Mouse (Mus musculus) embryonic fibroblast, embryonic 13.5 days (primary cell): ENCODE measurements around the gene Aqp7. TPM values are rescaled to one million over a fixed set of nuclear protein-coding genes. Genes with fewer than 3 reads are reported as not detected.
A peak's percentile ranks its signal among the peaks of the same experiment; 100 is the strongest.

ENCODE experiments used
- H3K27ac ChIP-seq: 2 replicates; pipeline ENCODE4 v1.5.1; 2012; ENCODE audit warnings: low read length, control low read depth, inconsistent platforms; ENCODE audit not compliant: insufficient read depth
- H3K4me1 ChIP-seq: 2 replicates; pipeline ENCODE4 v1.6.1; 2011; ENCODE audit warnings: low read length; ENCODE audit not compliant: control insufficient read depth, insufficient read depth
- H3K4me3 ChIP-seq: 2 replicates; pipeline ENCODE4 v1.5.1; 2011; ENCODE audit warnings: mild to moderate bottlenecking, control low read depth, low read length; ENCODE audit not compliant: insufficient read depth
- CTCF ChIP-seq: IDR thresholded peaks from 2 replicates; pipeline ENCODE4 v1.5.1; 2011; ENCODE audit warnings: mild to moderate bottlenecking, control low read depth, low read length, moderate library complexity, borderline replicate concordance; ENCODE audit not compliant: insufficient read depth
- POLR2A ChIP-seq: IDR thresholded peaks from 2 replicates; pipeline ENCODE4 v1.6.1; 2011; ENCODE audit warnings: low read depth, mild to moderate bottlenecking, control low read depth, low read length, moderate library complexity
- polyA plus RNA-seq: library from polyadenylated mRNA; stranded (reverse); fragments of >200 nt; gene quantifications from 2 replicates; pipeline ENCODE4 v1.2.4, GENCODE M21; 2011; ENCODE audit warnings: low read depth; ENCODE audit not compliant: missing spikeins, insufficient read length

Gene Aqp7
- polyA plus RNA-seq, 1 experiment: not detected

DNA sequence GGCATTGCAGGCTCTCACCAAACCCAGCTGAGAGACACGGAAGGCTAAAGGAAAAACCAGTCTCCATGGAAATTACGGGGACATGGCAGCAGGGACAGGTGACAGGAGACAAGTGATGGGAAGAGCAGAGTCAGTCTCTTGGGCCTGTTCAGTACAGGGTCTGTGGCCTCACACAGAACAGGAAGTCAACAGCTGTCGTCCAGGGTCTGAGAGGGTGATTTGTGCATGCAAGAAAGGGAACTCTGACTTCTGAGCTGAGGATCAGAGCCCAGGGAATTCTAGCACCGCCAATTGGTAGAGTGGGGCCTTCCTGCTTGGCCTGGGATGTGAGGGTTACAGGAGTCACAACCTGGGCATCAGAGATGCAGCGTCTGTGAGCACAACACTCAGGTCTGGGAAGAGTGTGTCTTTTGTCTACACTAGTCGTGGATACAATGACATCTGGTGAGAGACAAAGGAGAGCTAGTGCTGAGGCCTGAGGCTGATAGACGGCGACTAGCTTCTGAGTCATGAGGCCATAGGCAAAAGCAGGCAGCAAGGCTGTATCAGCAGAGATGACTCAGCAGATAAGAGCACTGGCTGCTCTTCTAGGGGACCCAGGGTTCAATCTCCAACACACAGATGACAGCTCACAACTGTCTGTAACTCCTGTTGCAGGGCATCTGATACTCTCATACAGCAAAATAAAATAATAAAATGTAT, 21.7 kb downstream of the Aqp7 start:
- TF ChIP-seq POLR2A: no peak
- no peak for TF ChIP-seq CTCF
- H3K27ac ChIP-seq: peak overlapping the region; percentile 53; the same call in 1 of the 2 replicates
- no peak overlapping the region for H3K4me3 ChIP-seq
- H3K4me1 ChIP-seq: peaks cover 13% of the 10 kb centered on the region

DNA sequence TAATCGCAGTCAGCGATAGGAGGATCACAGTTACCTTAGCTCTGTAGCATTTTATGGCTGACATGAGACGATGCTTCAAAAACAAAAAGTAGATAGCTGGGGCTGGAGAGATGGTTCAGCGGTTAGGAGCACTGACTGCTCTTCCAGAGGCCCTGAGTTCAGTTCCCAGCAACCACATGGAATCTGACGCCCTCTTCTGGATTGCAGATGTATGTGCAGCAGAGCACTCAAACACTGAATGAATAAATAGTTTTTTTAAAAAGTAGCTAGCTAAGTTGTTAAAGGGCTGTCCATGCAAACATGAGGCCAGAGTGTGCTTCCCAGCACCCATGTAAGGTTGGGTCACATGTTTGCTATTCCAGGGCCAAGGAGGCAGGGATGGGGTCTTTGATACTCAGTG, 26.8 kb downstream of the Aqp7 start:
- TF ChIP-seq POLR2A (no peak), CTCF (no peak)
- Histone ChIP-seq H3K4me1 (peaks cover 10% of the 10 kb centered on the region), H3K27ac (no peak overlapping the region), H3K4me3 (no peak overlapping the region)

DNA sequence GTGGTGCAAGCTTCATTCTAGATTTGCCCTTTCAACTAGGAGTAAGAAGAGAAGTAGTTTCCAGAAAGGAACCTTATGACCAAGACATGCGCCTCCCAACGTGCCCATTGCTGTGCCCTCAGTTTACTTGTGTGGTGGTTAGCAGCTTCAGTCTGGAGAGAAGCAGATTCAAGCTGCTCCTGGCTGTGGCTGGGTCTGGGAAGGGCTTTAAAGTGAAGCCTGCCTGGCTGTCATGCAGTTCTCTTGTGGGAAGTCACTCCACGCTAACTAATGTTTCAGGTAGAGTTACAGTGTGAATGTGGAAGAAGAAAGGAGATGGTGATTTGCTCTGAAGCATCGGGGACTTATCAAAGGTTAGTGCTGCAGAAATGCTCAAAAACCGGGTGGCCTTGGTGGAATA, 32.1 kb downstream of the Aqp7 start:
- Histone ChIP-seq H3K4me1 (no peaks in the 10 kb centered on the region), H3K27ac (no peak overlapping the region), H3K4me3 (no peak overlapping the region)
- TF ChIP-seq CTCF: no peak
- no peak for TF ChIP-seq POLR2A

DNA sequence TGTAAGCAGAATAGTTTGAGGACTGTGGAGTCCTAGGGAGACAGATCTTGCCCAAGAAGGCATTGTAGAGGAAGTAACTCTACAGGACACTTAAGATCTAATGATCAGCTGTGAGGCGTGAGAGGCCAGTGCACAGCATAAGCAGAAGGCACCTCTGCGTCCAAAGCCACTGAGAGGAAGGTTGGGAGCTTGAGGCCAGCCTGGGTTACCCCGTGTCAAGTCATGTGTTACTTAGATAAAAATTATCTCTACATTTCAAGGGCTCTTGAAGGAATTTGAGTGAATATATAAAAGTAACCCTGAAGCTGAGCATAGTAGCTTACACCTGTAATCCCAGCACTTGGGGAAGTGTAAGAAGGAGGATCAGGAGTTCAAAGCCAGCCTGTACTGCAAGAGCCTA, 34.6 kb downstream of the Aqp7 start:
- no peak overlapping the region for H3K27ac ChIP-seq
- H3K4me1 ChIP-seq: no peaks in the 10 kb centered on the region
- H3K4me3 ChIP-seq: no peak overlapping the region
- no peak for TF ChIP-seq POLR2A
- TF ChIP-seq CTCF: no peak

DNA sequence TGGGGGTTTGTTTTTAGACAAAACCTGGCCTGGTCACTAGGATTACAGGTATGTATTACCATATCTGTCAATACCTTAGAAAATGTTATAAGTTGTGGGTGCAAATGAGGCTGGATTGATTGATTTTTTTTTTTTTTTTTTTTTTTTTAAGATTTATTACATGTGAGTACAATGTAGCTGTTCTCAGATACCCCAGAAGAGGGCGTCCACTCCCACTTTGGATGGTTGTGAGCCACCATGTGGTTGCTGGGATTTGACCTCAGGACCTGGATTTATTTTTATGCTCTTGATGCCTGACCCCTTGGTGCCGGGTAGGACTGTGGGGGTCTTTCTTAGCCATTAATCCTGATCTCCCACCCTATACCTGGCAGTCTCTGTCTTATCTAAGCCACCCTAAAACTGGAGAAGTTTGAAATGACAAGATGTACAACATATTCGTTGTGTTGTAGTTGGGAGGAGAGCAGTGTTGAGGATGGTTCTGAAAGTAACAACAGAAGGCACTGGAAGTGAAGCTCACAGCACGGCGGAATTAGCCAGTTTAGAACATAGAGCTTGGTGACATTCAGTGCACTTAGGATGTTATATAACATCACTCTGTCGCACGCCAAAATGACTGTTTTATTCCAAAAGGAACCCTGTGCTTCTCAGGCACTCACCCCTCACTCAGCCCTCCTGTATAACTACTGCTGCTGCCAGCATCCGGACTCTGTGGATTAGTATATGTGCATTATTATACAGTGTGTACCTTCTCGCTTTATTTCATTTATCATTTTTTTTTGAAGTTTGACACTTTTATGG, 46.9 kb downstream of the Aqp7 start:
- peaks cover 2% of the 10 kb centered on the region for H3K4me1 ChIP-seq
- H3K4me3 ChIP-seq: no peak overlapping the region
- no peak for TF ChIP-seq POLR2A
- TF ChIP-seq CTCF: no peak
- H3K27ac ChIP-seq: no peak overlapping the region

DNA sequence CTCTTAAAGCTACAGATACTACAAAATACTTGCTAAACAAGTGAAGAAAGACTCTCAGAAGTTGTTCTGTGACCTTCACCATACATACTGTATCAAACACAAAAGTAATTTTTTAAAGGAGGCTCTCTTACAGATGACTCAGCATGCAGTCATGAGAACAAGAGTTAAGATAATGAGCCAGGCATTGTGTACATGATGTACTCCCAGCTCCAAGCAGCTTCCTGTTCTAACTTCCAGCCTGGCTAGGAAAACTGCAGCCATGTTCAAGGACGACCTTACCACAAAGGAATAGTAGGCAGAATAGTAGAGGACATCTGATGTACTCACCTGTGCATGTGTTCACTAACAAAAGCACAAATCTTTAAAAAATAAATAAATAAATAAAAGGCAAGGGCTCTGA, 47.7 kb downstream of the Aqp7 start:
- Histone ChIP-seq H3K4me3 (no peak overlapping the region), H3K4me1 (peaks cover 2% of the 10 kb centered on the region), H3K27ac (no peak overlapping the region)
- TF ChIP-seq POLR2A: no peak
- no peak for TF ChIP-seq CTCF

DNA sequence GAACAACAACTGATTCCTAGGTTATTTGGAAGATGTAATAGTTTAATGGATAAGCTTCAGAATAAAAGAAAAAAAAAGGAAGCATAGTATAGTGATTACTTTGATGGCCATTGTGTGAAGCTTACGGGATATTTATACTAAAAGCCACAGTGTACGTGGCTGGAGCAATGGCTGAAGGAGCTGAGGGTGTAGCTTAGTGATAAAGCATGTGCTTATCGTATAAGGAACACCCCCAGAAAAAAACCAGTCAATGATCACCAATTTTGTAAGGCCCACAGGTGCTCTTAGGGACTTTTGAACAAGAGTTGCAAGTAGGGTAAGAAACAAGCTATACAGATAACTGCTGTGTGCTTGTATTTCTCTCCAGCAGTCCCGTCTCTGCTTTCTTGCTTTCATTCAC, 50.0 kb downstream of the Aqp7 start:
- Histone ChIP-seq H3K27ac (no peak overlapping the region), H3K4me3 (no peak overlapping the region), H3K4me1 (peaks cover 2% of the 10 kb centered on the region)
- no peak for TF ChIP-seq CTCF

DNA sequence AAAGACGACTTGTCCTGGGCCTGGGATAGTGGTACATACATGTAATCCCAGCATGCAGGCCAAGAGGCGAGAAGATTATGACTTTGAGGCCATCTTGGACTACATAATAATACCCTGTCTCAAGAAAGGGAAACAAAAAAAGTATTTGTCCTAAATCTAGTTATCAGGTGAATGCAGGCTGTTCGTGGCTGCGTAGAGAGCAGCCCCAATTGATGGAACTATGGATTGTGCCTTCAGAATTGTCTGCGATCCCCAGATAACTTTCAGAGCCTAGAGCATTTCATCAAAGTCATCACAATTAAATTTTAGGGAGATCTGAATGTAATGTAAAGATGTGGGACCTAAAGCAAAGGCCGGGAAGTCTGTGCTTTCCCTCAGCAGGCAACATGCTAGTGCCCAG, 51.6 kb downstream of the Aqp7 start:
- TF ChIP-seq CTCF: no peak
- Histone ChIP-seq H3K4me1 (peaks cover 2% of the 10 kb centered on the region), H3K27ac (no peak overlapping the region), H3K4me3 (no peak overlapping the region)

DNA sequence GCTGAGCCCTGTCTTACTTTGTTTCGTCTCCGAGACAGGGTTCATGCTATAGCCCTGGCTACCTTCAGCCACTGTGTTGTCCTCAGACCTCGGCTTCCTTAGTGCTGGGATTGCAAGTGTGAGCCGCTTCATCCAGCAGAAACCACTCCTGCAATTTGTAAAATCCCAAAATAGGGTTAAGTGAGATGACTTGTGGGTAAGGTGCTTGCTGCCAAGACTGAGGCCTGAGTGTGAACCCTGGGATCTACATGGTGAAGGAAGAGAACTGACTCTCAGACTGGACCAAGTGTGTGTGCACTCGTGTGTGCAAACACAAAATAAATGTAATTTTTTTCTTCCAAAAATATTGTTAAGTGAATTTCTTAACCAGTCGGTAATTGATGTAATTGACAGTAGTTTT, 58.3 kb downstream of the Aqp7 start:
- H3K4me3 ChIP-seq: no peak overlapping the region
- H3K27ac ChIP-seq: no peak overlapping the region
- no peak for TF ChIP-seq POLR2A
- TF ChIP-seq CTCF: no peak
- H3K4me1 ChIP-seq: no peaks in the 10 kb centered on the region

DNA sequence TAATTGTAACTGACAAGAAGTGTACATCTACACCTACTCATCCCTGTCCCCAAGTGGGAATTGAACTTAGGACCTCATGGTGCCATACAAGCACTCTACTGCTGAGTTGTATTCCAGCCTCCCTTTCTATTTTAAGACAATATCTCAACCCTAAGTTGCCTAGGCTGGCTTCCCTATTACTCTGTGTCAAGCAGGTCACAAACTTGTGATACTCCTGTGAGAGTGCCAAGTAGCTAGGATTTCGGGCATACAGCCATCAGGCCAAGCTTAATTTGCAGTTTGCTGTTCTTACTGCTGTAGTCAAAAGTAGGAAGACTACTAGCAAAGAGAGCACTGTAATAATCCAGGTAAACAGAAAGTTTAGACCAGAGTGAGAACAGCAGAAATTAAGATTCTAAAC, 64.3 kb downstream of the Aqp7 start:
- no peak overlapping the region for H3K27ac ChIP-seq
- no peak overlapping the region for H3K4me3 ChIP-seq
- peaks cover 4% of the 10 kb centered on the region for H3K4me1 ChIP-seq
- TF ChIP-seq CTCF (no peak), POLR2A (no peak)

Other genes with a start within 250 kb of the Aqp7 start
- 103 and 119 TPM in 2 replicates for gene B4galt1, start 194.1 kb downstream of the Aqp7 start, polyA plus RNA-seq
- gene Spink4, start 128.1 kb downstream of the Aqp7 start, polyA plus RNA-seq: not detected in 2 replicates
- 134 and 147 TPM in 2 replicates for gene Bag1, start 99.8 kb downstream of the Aqp7 start, polyA plus RNA-seq
- 118 TPM in 2 replicates for gene Chmp5, start 99.7 kb downstream of the Aqp7 start, polyA plus RNA-seq
- 57.7 and 70.6 TPM in 2 replicates for gene Nfx1, start 77.2 kb downstream of the Aqp7 start, polyA plus RNA-seq
- 0.55 TPM in 1 of 2 replicates, not detected in the other for gene Aqp3, start 50.0 kb upstream of the Aqp7 start, polyA plus RNA-seq
- 24.4 and 25.1 TPM in 2 replicates for gene Nol6, start 76.3 kb upstream of the Aqp7 start, polyA plus RNA-seq
- 196 and 222 TPM in 2 replicates for gene Ube2r2, start 87.6 kb upstream of the Aqp7 start, polyA plus RNA-seq
- gene Ubap2, start 227.0 kb upstream of the Aqp7 start, polyA plus RNA-seq: 69.0 and 78.8 TPM in 2 replicates